Mouse (Mus musculus) spleen, postnatal 10 days (tissue): ENCODE measurements around the gene Lipt2.

Experiments used
- DNase-seq, 2 experiments: peaks; one replicate each; pipeline ENCODE4 v3.0.0; 2021 to 2022; ENCODE audit warnings: low spot score in 2 of 2

Gene Lipt2

GRCm38 (mm10) chr7:100170756-100171155, 11.7 kb downstream of the Lipt2 start:
- DNase-seq, result no peak

DNA sequence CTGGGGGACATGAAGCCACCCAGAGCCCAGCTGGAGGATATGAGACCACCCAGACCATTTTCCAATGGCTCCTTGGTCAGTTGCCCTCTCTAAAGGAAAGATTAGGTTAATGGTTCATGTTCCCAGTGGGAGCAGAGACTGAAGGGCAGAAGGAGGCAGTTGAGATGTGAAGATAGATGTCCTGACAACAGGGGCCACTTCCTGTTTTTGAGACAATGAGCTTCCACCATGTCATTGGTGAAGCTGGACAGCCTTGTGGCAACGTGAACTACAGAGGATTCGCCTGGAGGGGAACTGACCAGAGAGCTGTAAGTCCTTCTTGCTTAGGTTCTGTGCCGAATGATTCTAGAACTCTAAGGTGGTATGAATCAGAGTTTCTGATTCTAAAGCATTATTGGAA, 17.2 kb downstream of the Lipt2 start, which contains the start of gene Kcne3:
Gene Kcne3, plus strand, starts transcription at position 234 of the 400 bp plus-strand sequence.
- no peak for DNase-seq

DNA sequence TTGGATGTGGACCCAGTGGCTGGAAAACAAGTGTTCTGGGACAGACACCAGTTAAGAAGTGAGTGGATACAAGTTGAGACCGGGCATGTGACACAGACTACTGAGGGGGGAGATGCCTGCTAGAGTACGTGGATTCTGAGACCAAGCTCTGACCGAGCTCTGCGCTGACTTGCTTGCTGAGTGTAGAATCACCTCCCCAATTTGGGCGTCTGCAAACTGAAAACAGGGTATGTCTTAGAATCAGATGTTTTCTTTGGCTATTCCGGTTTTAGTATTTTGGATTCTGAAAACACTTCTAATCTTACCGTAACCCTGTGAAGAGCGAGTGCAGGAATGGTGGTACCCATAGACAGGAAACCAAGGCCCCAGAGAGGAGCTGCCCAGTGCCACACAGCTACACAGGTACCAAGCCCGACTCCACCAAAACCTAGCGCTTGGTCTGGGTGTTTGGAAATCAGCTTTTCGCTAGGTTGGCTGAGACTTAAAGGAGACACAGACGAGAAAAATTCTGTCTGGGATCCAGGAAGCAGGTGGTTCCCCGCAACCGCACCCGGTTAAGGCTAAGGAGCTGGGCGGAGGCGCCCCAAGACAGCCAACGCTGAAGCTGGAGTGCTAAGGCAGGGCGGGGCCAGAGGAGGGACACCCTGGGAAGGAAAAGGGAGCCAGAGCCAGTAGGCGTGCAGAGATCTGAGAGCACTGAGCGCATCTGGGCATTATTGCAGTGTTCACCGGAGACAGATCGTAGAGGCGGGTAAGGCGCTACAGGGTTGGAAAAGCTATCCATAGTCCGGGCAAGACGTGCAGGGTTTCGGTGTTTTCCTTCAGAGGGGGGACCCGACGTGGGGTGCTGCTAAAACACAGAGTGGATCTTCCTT, 19.2 kb downstream of the Lipt2 start:
- DNase-seq, result peak in 1 of 2 experiments; percentile 52

GRCm38 (mm10) chr7:100178891-100179233, 19.8 kb downstream of the Lipt2 start:
- DNase-seq, result no peak

GRCm38 (mm10) chr7:100179394-100179793, 20.3 kb downstream of the Lipt2 start:
- no peak for DNase-seq

GRCm38 (mm10) chr7:100179836-100180407, 20.8 kb downstream of the Lipt2 start:
- no peak for DNase-seq

- DNase-seq, result no peak
These were observed 22.1 kb downstream of the Lipt2 start for GRCm38 (mm10) chr7:100181176-100181575.

- DNase-seq, result no peak
These were observed 22.5 kb downstream of the Lipt2 start for GRCm38 (mm10) chr7:100181614-100182013.

DNA sequence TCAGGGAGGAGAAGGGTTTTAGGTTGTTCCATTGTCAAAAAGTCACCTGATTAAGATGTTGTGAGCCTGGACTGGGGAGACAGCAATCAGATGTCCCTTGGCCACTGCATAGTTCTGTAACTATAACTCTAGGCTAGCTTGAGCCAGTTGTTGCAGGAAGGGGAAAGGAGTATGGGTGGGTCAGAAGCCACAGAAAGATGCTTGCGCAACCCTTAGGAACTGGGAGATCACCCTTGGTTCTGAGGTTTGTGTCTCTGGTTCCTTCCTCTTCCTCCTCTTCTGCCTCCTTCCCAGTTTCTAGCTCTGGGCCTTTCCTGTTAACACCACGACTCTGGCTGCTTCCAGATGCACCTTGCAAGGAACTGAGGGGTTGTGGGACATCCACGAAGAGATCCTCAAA, 23.3 kb downstream of the Lipt2 start:
- no peak for DNase-seq

DNA sequence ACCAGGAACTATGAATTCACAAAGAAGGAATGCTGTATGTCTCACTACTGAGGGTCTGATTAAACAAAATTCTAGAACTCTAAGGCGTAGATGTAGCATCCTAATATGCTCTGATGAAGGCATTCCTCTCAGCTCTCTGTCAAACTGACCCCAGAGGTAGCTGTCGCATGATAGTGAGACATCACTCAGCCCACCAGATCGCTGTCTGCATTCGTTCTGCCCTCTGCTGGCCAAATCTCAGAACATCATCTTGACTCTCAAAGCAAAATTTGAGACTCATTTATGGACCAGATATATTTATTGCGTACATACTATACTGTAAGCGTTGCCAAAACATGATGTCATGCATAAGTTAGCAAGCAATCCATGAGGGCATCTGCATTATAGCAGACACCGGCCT, 28.5 kb downstream of the Lipt2 start:
- peak in 1 of 2 experiments; percentile 69 for DNase-seq

DNA sequence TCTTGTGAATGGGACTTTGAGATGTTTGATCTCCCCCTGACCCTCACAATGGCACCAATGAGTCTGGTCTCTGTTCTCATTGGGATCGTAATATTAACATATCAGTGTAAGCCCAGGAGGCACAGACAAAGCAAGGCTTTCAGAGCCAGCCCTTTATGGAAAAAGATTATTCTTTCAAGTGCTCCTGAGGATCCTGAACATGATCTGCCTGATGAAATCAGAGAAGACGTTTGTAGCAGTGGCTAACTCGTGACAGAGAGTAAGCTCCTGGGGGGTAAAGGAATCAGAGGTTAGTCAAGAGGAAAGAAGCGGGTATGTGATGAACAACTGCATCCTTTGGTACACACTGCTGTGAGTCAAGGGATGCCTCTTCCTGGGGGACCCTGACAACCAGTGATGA, 31.1 kb downstream of the Lipt2 start:
- no peak for DNase-seq

GRCm38 (mm10) chr7:100190778-100191177, 31.7 kb downstream of the Lipt2 start:
- DNase-seq, result peak; percentile 33 to 83

DNA sequence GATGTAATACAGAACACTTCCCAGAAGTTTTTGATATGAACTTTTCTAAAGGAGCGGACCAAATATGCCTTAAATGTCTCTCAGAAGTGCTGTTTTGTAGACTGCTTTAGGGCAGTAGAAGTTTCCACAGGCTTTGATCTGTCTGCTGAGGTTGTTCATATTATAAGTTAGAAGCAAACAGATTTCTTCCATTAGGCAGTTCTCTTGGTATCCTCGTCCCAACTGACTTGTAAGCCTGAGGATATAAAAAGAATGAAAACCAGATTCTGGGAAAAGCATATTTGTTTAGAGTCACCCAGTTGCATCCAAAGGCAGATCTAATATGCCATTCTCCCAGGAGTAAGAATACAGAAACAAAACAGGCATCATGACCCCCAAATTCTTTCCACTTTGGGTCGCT, 42.1 kb downstream of the Lipt2 start:
- DNase-seq, result no peak

DNA sequence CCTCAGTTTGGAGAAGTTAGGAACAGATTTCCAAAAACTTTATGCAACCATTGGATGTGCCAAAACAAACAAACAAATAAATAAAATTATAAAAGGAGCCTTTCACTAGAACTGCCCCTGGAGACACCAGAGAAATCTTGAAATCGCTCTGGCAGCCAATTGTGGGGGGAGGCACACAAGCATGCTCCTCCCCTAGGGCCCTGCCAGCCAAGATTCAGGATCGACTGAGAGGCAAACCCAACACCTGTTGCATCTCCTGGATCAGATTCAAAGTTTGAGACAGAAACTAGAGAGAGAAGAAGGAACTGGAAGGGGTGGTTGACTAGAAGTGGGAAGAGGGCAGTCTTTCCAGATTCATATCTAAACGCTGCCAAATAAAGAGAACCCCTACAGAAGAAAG, 44.5 kb downstream of the Lipt2 start:
- no peak for DNase-seq

DNA sequence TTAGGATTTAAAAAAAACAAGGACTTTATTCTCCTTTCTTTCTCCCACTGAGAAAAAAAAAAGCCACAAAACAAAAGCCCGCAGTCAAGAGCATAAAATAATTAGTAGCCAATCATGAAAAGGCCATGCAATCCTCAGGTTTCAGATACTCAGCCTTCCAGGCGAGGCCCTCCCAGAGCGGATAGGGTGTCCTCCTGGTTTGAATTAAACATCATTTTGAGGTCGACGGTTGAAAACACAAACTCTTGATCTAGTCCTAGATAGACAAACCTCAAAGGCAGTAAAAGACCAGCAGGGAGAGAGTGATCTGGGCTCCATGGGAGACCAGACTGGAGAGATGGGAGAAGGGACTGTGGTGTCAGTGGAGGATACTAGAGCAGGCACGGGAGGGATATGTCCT, 45.8 kb downstream of the Lipt2 start:
- DNase-seq, result no peak

DNA sequence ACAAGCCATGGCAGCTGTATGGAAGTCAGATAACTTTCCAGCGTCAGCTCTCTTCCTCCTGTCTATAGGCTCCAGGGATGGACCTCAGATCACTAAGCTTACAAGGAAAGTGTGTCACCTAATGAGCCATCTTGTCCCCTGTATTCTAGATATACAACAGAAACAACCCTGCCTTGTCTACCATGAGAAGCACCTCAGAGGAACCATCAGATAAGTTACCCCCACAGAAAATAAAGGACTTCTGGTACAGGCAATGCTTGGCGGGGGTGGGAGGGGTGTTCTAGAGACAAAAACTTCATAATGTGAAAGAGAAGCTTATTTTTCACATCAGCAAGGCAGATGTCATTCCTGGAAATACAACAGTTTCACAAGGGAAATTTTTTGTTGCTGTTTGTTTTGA, 47.1 kb downstream of the Lipt2 start:
- DNase-seq, result no peak

DNA sequence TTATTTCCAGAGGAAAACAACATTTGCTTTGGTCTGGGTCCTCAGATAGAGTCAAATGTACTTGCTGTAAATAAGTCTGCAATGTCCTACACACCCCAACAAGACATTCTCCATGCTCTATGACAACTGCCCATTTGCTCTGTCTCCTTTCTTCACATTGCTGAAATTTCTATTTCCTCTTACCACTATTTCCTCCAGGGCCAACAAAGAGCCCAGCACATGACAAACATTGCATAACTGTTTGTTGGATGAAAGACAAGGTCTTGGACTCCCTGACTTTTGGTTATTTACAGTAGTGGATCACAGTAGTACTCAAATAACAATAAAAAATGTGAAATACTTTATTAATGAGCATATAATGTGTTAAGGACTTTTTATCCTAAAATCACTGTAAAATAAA, 48.8 kb downstream of the Lipt2 start:
- no peak for DNase-seq
